Mouse (Mus musculus) heart, embryonic 14.5 days (tissue): ENCODE results near the gene Cdc42bpa. TPM values are rescaled to one million over a fixed set of nuclear protein-coding genes. Genes with fewer than 3 reads are reported as not detected.

ENCODE experiments used
- ATAC-seq: fragments of 200-750 bp; cut with Nextera tagmentation; 2 replicates; pipeline ENCODE4 v1.8.0; 2017; ENCODE audit warnings: low read depth, moderate TSS enrichment; ENCODE audit not compliant: insufficient number of reproducible peaks, insufficient read depth, low FRiP score
- H3K27ac ChIP-seq, 2 experiments: fragments of 200-500 bp in 1 of 2; fragments of 300-500 bp in 1 of 2; sonication (generic) in 1 of 2; replicated peaks in 1 of 2; 2 replicates each; pipeline ENCODE4 v1.5.1; 2012 to 2014; ENCODE audit warnings: low read depth in 2 of 2, low read length in 2 of 2, control low read depth in 1 of 2, mild to moderate bottlenecking in 1 of 2, mixed read lengths in 1 of 2; ENCODE audit not compliant: control insufficient read depth in 1 of 2, insufficient read depth in 1 of 2
- H3K27me3 ChIP-seq: fragments of 300-500 bp; sonication (generic); 2 replicates; pipeline ENCODE4 v1.6.1; 2014; ENCODE audit warnings: mild to moderate bottlenecking, low read length, control low read depth; ENCODE audit not compliant: control insufficient read depth, insufficient read depth
- H3K36me3 ChIP-seq: fragments of 300-500 bp; sonication (generic); 2 replicates; pipeline ENCODE4 v1.6.1; 2014; ENCODE audit warnings: mild to moderate bottlenecking, control low read depth, low read length, mixed read lengths; ENCODE audit not compliant: control insufficient read depth, insufficient read depth
- H3K4me1 ChIP-seq, 2 experiments: fragments of 200-500 bp in 1 of 2; fragments of 300-500 bp in 1 of 2; sonication (generic) in 1 of 2; 2 replicates each; pipeline ENCODE4 v1.6.1; 2012 to 2014; ENCODE audit warnings: low read length in 2 of 2, control low read depth in 1 of 2, mixed read lengths in 1 of 2; ENCODE audit not compliant: control insufficient read depth in 2 of 2, insufficient read depth in 2 of 2
- H3K4me2 ChIP-seq: fragments of 300-500 bp; sonication (generic); 2 replicates; pipeline ENCODE4 v1.6.1; 2014; ENCODE audit warnings: mild to moderate bottlenecking, low read length
- H3K4me3 ChIP-seq, 2 experiments: fragments of 200-500 bp in 1 of 2; fragments of 300-500 bp in 1 of 2; sonication (generic) in 1 of 2; 2 replicates each; pipeline ENCODE4 v1.5.1; 2012 to 2014; ENCODE audit warnings: low read length in 2 of 2, mild to moderate bottlenecking in 2 of 2, control low read depth in 1 of 2, low read depth in 1 of 2, moderate library complexity in 1 of 2; ENCODE audit not compliant: control insufficient read depth in 1 of 2, insufficient read depth in 1 of 2
- H3K9ac ChIP-seq: fragments of 300-500 bp; sonication (generic); 2 replicates; pipeline ENCODE4 v1.6.1; 2014; ENCODE audit warnings: mild to moderate bottlenecking, low read length
- H3K9me3 ChIP-seq: fragments of 300-500 bp; sonication (generic); 2 replicates; pipeline ENCODE4 v1.6.1; 2016; ENCODE audit warnings: low read length, control low read depth; ENCODE audit not compliant: control insufficient read depth
- WGBS: fragments of 180-500 bp; shearing (Covaris S2); extraction: QIAGEN DNeasy Blood & Tissue Kit; methylation state at CpG from one replicate; pipeline ENCODE4 v1.1.7; 2014; 5-methylcytosine and 5-hydroxymethylcytosine counted together
- polyA plus RNA-seq: library from polyadenylated mRNA; unstranded; fragments of >200 nt; fragmentation: Nextera tagmentation; extraction: Ambion mirVana; gene quantifications from 2 replicates; pipeline ENCODE4 v1.2.1, GENCODE M21; 2014

Cdc42bpa gene
- polyA plus RNA-seq, 1 experiment from 2014 or later = 14.6 TPM

- no peak overlapping the region for H3K27ac ChIP-seq
- H3K4me3 ChIP-seq = no peak overlapping the region
- no peak for ATAC-seq
- no peak overlapping the region for H3K9ac ChIP-seq
- no peaks in the 10 kb centered on the region for H3K27me3 ChIP-seq
- H3K36me3 ChIP-seq = peaks cover 45% of the 10 kb centered on the region
- 66% methylated on average over 2 of the region's 2 CpGs for WGBS
- no peaks in the 10 kb centered on the region for H3K4me1 ChIP-seq
- H3K4me2 ChIP-seq = no peak overlapping the region
- no peaks in the 10 kb centered on the region for H3K9me3 ChIP-seq
These were observed 198.4 kb downstream of the Cdc42bpa start for GRCm38 (mm10) chr1:180158648-180159047.

DNA sequence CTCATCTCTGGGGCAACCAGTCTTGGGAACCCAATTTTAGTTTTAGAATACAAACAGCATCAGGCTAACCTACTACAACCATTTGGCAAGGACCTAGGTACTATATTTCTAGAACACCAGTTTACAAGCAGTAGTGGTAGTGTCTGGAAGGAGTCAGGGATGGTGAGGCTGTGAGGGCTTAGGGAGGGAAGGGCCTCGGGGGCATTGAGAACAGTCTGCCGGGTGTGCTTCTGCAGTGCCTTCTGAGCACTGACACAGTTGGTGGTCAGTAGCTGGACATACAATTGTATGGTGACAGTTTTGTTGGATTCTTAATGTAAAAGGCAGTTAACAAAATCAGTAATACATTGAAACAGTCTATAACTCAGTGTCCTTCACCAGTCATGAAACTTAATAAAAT lies 200.3 kb downstream of the Cdc42bpa start:
- no peak overlapping the region for H3K9ac ChIP-seq
- no peak overlapping the region for H3K27ac ChIP-seq
- H3K9me3 ChIP-seq = no peaks in the 10 kb centered on the region
- H3K36me3 ChIP-seq = peaks cover 50% of the 10 kb centered on the region
- WGBS = 85% methylated on average over 2 of the region's 2 CpGs
- H3K27me3 ChIP-seq = no peaks in the 10 kb centered on the region
- no peak overlapping the region for H3K4me2 ChIP-seq
- no peaks in the 10 kb centered on the region for H3K4me1 ChIP-seq
- no peak for ATAC-seq
- H3K4me3 ChIP-seq = no peak overlapping the region

DNA sequence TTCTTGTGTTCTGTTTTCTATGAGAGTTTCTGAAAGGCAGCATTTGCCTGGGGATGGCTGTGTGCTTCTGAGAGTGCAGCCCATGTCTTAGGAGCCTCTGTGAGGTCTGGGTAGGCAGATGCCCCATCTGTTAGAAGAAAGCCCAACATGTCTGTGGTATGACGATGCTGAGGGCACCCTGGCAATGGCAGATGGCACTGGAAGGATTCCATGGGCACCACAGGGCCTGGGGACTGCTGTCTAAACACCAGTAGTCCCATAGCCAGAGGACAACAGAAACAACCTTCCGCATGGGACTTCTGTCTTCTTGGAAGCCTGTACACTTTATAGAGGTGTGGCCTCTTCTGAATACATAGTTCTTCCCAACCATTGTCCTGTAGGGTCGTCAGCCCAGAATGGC lies 200.9 kb downstream of the Cdc42bpa start:
- Histone ChIP-seq H3K27me3 (no peaks in the 10 kb centered on the region), H3K4me2 (no peak overlapping the region), H3K4me1 (no peaks in the 10 kb centered on the region), H3K36me3 (peaks cover 54% of the 10 kb centered on the region), H3K9me3 (no peaks in the 10 kb centered on the region), H3K9ac (no peak overlapping the region), H3K4me3 (no peak overlapping the region), H3K27ac (no peak overlapping the region)
- 79% methylated on average over 3 of the region's 3 CpGs for WGBS
- ATAC-seq = no peak

DNA sequence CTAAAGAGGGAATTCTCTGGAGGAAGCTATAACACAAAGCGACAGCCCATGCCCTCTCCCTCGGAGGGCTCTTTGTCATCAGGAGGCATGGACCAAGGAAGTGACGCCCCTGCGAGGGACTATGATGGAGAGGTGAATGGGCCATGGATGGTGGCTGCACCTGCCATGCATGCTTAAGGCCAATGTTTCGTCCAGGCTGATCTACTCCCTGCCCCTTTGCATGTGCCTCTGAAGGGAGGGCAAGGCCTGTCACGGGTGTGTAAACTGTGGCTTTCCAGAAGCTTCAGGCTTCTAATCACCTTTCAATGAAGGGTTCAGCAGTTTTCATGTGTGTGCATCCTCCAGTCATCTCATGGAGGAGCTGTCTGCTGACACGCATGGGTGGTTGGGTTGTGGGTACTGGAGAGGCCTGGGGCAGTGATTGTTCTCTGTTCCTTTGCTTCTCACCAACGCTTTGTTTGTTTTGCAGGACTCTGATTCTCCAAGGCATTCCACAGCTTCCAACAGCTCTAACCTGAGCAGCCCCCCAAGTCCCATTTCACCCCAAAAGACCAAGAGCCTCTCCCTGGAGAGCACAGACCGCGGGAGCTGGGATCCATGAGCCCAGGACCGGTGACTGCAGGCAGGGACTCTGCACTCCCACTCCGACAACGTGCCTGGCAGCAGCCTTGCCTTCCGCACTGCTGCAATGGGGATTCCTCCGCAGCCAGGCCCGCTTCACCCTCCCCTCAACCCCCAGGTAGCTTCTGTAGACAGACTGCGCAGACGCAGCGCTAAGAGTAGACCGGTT lies 201.5 kb downstream of the Cdc42bpa start:
- no peak overlapping the region for H3K4me2 ChIP-seq
- no peak for ATAC-seq
- no peaks in the 10 kb centered on the region for H3K27me3 ChIP-seq
- no peak overlapping the region for H3K9ac ChIP-seq
- no peaks in the 10 kb centered on the region for H3K4me1 ChIP-seq
- H3K9me3 ChIP-seq = no peaks in the 10 kb centered on the region
- peaks cover 60% of the 10 kb centered on the region for H3K36me3 ChIP-seq
- WGBS = 91% methylated on average over 20 of the region's 20 CpGs
- H3K4me3 ChIP-seq = no peak overlapping the region
- no peak overlapping the region for H3K27ac ChIP-seq

DNA sequence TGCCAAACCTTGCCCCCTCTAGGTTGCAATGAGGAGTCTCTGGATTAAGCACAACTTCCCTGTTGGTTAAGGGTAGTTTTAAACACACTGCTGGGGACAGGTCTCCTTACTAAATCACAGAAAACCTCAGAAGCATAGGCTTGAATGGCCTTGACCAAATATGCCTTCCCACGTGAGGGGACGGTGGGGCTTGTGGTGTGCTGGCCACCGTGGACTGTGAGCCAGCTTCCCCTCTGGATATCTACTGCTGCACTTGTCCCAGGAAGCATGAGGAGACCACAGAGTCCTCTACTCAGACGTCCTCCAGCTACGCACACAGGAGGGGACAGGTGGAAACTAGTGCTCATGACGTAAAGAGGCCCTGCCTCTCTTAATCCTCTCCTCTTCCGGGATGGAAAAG lies 202.7 kb downstream of the Cdc42bpa start:
- ATAC-seq = no peak
- H3K4me2 ChIP-seq = no peak overlapping the region
- peaks cover 72% of the 10 kb centered on the region for H3K36me3 ChIP-seq
- 84% methylated on average over 7 of the region's 7 CpGs for WGBS
- H3K4me3 ChIP-seq = no peak overlapping the region
- no peaks in the 10 kb centered on the region for H3K4me1 ChIP-seq
- no peaks in the 10 kb centered on the region for H3K27me3 ChIP-seq
- H3K27ac ChIP-seq = no peak overlapping the region
- no peaks in the 10 kb centered on the region for H3K9me3 ChIP-seq
- H3K9ac ChIP-seq = no peak overlapping the region

DNA sequence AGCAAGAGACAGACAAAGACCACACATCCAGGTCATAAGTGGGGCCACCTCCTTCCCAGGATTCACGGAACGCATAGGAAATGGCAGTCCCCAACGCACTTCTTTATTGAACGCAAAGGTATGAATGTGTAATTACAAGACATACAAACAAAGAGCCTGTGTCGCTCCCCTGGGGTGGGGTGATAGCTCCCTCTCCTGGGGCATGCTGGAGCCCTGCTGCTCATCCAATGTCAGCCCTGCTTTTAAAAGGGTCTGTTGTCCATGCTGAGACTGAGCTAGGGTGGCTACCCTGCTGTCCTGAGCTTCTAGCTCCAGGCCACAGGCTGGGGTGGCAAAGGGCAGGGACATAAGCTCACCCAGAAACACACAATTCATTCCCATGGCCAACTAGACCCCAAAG lies 206.3 kb downstream of the Cdc42bpa start:
- no peaks in the 10 kb centered on the region for H3K27me3 ChIP-seq
- ATAC-seq = no peak
- no peak overlapping the region for H3K4me2 ChIP-seq
- H3K27ac ChIP-seq = no peak overlapping the region
- peaks cover 65% of the 10 kb centered on the region for H3K36me3 ChIP-seq
- H3K9ac ChIP-seq = no peak overlapping the region
- 88% methylated on average over 5 of the region's 5 CpGs for WGBS
- no peaks in the 10 kb centered on the region for H3K9me3 ChIP-seq
- H3K4me3 ChIP-seq = no peak overlapping the region
- H3K4me1 ChIP-seq = no peaks in the 10 kb centered on the region

DNA sequence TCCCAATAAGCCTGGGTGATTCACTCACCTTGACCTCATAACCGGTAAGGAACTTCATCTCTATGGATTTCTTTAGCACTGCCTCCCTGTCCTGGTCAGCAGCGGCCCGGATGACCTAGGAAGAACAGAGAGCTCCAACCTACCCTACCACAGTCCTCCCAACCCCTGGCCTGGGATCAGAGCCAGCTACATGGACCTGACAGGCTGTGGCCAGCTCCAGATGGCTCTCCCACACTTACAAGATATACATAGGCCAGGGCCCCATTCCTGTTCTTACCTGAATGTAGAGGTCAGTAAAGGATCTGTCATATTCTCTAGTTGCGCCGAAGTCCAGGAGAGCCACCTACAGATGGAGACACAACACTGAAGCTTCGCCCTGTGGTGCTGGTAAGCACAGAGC lies 208.0 kb downstream of the Cdc42bpa start:
- Histone ChIP-seq H3K27ac (no peak overlapping the region), H3K9me3 (no peaks in the 10 kb centered on the region), H3K4me1 (no peaks in the 10 kb centered on the region), H3K36me3 (peaks cover 48% of the 10 kb centered on the region), H3K9ac (no peak overlapping the region), H3K4me3 (no peak overlapping the region), H3K27me3 (no peaks in the 10 kb centered on the region), H3K4me2 (no peak overlapping the region)
- ATAC-seq = no peak
- 90% methylated on average over 6 of the region's 6 CpGs for WGBS

DNA sequence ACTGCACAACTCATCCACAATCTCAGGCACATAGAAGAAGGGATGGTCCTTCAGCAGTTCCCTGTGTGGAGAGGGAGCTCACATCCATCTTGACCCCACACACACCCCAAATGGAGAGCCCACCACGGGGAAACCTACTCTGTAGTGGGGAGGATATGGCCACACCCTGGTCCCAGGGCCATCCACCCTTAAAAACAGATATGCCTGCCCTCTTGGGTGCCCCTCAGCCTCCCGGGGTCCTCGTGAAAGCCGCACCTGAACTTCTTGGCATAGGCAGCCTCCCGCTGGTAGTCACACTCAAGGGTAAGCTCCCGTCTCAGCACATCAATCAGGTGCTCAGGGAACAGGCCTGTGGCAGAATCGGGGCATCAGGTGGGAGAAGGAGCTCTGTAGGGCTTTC lies 208.9 kb downstream of the Cdc42bpa start:
- 82% methylated on average over 7 of the region's 7 CpGs for WGBS
- Histone ChIP-seq H3K4me1 (no peaks in the 10 kb centered on the region), H3K9me3 (no peaks in the 10 kb centered on the region), H3K27ac (no peak overlapping the region), H3K4me2 (no peak overlapping the region), H3K36me3 (peaks cover 46% of the 10 kb centered on the region), H3K9ac (no peak overlapping the region), H3K4me3 (no peak overlapping the region), H3K27me3 (no peaks in the 10 kb centered on the region)
- ATAC-seq = no peak
